Mouse (Mus musculus) spleen, postnatal 14 days (tissue): ENCODE measurements around the gene Cfap157.

Source experiments
- DNase-seq, 2 experiments: peaks; one replicate each; pipeline ENCODE4 v3.0.0; 2021 to 2022; ENCODE audit warnings: low spot score in 2 of 2

The Cfap157 gene

DNA sequence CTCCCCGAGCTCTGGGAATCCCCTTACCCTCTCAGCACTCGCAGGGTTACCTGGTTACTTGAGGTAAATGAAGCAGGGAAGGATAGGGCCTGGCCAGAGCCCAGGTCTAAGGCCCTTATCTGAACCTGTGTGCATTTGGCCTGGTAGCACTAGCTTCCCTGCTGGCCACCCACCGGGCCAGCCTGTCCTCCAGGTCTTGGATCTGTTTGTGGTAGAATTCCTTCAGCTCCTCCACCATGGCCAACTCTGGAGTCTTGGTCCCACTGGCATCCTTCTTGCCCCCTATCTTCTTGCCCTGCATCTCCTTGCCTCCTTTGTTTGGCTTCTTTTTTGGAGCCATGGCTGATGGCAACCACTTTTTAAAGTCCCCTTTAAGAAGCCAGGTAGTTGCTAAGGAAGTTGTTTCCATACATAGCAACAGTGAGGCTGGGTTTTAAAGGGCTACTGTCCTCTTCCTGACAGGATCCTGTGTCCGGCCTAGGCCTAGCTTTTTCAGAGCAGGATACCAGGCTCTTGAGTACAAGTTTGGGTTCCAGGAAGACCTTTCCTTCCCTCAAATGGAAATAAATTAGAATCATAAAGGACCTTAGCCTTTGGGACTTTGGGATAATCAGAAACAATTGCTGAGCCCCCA, at the start of gene Cfap157:
Cfap157 (minus strand) TSS at position 381 of the 634 bp plus-strand sequence.
- DNase-seq, result no peak

DNA sequence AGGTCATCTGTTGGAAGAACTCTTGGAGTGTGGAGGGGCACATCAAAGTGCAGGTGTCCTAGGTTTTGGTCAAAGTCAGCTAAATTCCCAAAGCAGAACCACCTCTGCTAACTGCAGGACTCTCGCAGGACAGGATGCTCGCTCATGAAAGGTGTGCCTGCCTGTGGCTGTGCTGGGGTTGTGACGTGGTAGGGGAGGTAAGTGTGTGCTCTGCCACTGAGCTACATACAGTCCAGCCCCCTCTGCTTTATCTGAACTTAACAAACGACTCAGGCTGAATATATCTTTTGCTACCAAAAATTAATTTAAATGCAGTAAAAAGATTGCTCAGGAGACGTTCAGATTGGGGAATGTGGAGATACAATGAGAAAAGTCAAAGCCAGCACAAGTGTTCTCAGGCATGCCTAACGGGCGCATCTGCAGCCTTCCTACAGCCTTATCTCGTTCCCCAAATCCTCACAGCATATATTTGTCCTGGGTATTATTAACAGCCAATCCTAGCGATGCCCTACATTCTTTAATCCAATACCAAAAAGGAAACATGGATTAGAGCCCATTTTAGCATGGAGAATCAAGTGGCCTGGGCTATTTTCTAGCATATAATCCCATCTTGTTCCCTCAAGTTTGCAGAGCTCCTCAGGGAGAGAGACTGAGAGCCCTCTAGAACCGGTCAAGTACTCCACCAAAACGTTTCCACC, 44.9 kb upstream of the Cfap157 start:
- no peak for DNase-seq

DNA sequence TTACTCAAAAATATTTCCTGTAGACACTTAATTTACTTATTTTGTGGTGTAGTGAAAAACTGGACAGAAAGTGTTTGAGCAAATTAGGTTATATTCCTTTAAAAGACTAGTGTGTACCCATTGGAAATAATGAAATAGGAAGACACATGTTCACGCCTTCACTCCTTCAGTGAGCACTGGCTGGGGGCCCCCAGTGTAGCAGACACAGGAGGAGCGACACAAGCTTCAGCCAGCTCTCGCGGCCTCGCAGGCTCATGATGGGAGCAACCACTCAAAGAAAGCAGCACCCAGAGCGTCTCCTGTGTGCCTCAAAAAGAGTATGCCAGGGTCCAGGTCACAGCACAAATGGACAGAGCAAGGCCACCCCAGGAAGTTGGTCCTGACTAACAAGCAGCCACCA, 41.6 kb upstream of the Cfap157 start:
- DNase-seq, result no peak

DNA sequence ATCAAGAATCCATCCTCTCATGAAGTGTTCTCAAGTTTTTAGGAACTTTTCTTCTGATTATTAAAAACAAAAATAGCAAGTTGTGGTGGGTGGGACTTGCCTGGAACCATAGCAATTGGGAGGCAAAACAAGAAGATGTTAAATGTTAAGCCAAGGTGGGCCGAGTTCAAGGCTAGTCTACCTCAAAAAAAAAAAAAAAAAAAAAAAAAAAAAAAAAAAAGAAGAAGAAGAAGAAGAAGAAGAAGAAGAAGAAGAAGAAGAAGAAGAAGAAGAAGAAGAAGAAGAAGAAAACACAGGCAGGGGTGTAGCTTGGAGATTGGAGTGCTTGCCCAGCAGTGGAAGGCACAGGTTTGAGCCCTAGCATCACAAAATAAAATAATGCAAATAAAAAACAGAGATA, 40.5 kb upstream of the Cfap157 start:
- DNase-seq, result no peak

DNA sequence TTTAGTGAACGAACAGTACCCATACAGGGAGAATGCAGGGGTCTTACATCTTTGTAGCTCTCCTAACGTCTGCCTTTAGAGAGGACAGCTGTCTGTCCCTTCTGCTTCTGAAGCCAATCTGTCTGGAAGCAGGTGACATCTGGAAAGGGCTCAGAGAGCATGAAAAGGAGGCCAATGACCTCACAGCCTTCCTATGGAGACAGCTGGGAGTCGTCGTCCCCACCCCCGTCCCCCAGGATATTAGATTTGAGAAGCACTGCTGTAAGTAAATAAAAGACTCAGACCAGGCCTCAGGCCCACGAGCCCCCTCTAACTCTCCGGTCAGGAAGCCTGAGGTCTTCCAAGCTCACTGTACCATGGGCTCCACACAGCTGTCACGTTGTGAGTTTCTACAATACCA, 40.0 kb upstream of the Cfap157 start:
- DNase-seq, result no peak

DNA sequence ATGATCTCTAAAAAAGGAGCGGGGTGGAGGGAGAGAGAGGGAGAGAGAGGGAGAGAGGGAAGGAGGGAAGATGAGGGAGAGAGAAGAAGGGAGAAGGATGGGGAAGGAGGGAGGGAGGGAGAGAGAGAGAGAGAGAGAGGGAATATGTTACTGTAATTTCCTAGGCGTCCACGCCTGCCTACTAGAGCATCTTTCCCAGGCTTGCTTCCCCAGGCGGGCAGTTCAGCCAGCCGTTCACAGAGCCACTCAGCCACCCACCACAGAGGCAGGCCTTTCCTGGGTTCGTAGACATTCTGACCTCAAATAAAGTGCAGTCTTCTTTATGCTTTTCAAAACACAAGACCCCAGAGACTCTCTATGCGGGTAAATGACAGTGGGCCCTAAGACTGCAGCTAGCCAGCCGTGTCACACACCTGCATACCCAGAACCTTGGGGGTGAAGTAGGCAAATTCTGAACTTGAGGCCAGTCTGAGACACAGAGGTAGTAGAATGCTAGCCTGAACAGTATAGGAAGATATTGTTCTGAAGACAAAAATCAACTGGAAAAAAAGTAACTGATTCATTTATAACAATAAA, 39.4 kb upstream of the Cfap157 start:
- peak in 1 of 2 experiments; percentile 13 for DNase-seq

DNA sequence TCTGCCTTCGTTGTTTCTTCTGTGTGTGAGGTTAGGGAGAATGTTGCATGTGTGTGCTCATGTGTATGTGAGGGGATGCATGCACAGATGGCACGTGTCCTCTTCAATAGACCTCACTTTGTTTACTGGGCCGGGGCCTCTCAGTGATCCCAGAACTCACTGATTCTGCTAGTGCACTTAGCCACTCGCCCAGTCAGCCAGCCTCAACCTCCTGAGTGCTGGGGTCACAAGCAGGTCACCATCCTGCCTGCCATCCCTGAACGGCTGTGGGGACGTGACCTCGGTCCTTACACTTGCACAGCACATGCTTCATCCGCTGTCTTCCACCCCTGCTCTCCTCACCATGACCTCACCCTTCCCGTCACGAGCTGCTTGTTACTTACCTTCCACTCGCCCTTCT, 38.9 kb upstream of the Cfap157 start:
- DNase-seq, result no peak

DNA sequence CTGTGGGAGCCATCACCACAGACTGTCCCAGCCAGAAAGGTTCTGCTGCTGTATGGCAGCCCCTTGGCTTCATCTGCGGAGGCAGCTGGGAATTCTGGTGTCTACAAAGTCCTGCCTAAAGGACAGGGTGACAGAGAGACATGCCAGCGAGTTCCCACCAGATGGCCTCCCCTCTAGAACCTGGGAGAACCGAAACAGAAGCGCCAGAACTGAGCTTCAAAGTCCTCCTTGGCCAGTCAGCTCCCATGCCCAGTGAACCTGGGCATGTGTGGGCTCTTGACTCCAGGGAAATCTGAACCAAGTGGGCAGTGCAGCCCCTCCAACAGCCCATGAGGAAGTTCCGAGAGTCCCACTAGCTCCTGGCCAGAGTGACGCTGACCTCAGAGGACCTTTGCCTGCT, 38.4 kb upstream of the Cfap157 start:
- no peak for DNase-seq

DNA sequence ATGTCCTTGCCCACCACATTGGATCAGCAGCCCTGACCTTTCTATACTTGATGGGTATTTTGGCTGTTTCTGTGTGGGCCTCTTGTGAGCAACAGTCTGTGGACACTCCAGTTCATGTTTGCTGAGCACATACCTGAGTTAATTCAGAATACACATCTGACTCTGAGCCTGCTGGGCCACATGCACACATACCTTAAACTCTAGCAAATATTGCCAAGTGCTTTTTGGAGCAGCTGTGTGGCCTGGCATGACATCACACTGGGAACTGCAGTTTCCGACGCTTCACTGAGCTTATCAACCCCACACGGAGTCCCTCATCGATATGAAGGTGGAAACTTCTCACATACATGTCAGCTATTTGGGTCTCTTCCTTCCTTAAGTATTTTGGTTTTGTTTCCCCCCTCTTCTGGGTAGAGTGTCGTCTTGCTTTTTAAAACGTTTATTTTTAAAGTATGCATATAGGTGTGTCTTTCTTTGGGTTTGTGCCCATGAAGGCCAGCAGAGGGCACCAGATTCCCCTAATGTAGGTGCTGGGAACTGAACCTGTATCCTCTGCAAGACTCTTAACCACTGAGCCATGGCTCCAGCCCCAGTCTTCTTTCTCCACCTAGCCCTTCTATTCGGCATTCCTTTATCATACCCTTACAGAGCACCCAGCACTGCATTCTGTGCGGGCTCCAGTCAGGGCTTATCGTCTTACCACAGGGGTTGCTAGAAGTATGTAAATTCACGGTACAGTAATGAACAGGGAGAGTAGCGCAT, 37.0 kb upstream of the Cfap157 start:
- DNase-seq, result peak in 1 of 2 experiments; percentile 48

DNA sequence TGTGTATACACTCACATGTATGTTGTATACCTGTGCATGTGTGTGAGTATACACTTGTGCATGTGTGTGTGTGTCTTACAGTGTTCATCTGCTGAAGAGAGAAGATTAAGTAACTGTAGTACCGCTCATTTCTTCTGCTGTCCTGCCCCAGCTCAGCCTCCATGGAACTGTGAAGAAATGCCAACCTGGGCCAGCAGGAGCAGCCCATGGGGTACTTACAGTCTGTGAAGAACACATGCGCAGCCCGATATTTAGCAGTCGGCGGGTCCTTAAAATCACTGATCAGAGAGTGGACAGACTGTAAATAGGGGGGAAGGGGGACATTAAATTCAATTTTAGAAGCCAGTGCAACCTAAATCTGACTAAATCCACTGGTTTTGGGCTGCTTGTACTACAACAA, 34.0 kb upstream of the Cfap157 start:
- no peak for DNase-seq

DNA sequence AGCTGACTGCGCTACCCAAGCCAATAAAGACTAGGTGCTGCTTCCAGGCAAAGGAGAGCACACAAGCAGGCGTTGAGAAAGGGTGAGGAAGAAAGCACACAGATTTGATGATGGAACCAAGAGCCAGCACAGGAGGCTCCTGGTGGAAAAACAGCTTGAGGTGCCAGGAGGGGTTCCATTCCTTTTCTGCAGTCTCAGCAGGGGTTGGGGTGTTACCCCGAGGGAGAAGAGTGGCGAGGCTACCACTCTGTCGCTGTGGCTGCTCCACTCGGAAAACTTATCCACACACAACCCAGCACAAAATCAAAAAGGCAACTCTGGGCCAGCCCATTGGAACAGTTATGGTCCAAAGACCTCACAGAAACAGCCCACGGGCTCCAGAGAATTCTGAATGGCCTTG, 33.4 kb upstream of the Cfap157 start:
- no peak for DNase-seq

DNA sequence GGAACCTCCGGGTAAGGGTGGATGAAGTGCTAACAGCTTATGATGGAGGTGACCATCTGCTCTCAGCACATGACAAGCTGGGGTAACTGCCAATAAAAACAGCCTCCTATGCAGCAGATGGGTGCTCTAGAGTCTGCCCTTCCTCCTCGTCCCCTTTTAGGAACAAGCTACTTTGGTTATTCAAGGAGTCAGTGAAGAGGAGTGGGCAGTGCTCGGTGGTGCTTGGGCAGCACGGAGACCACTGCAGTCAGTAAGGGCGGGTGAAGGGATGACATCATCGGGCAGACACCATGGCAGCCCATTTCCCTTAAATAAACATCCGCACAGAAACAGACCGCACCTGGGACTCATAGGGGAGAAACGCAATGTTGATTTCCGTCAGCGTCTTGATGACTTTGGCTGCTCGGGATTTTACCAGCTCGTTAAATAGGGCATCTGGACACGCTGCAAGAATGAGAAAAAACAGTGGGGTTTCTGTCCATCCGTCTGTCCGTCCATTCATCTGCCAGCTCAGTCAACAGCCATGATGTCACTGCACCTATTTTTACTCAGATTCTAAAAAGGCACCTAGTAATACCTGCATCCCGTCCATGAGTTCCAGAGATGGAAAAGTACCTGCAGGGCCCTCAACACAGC, 32.8 kb upstream of the Cfap157 start:
- DNase-seq, result no peak

DNA sequence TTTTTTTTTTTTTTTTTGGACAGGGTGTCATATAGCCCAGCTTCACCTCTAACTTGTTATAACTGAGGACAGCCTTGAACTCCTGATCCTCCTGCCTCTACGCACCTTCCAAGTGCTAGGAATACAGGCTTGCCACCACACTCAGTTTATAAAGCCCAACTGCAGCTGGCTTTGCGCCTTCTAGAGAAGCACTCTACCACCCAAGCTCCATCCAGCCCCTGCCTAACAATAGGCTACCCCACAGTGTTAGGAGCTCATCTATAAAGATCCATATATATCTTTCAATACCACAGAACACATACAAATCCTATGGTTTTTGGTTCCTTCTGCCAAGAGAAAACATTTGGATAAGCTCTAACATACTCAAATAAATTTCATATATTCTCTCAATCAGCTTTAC, 32.3 kb upstream of the Cfap157 start:
- DNase-seq, result no peak

DNA sequence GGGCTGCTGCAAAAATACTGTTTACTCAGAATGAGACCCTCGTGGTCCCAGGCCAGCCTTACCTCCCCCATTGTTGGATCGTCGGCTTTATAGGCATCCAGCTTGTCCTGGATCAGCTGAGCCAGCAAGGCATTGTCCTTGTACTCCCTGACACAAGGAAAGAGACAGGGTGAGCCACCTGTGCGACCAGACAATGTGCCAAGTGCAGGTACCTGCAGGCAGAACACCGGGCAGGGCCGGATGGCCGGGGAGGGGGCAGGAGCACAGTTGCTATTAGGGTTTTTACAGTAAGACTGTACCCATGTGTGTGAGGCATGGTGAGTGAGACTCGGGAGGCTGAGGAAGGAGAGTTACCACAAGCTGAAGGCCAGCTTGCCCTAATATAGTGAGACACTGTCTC, 27.7 kb upstream of the Cfap157 start:
- DNase-seq, result no peak

DNA sequence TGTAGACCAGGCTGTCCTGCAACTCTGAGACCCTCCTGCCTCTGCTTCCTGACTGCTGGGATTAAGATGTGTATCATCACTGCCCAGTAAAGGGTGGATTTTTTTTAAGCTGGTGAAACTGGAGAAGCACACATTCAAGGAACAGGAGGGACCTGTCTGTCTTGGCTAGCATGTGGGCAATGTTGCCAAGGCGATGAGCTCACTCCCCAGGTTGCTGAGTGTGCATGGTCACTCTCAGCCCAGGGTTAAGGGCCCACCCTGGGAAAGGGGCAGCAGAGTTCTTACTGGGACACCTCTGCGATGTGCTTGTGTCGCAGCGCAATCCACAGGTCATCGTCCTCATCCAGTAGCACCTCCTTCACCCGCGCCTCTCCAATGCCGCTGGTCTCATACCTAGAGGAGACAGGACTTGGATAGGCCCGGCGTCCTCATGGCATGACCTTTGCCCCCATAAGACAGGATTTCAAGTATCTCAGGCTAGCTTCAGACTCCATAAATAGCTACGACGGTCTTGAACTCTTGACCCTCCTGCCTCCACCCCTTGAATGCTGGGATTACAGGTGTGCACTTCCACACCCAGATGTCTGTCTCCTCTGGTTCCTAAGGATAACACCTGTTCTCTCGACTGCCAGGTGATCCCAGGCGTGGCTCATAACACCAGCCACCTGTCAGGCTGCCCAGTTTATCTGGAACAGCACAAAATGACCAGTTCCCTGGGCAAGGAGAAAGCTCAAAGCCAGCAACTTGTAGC, 24.8 kb upstream of the Cfap157 start:
- DNase-seq, result no peak

DNA sequence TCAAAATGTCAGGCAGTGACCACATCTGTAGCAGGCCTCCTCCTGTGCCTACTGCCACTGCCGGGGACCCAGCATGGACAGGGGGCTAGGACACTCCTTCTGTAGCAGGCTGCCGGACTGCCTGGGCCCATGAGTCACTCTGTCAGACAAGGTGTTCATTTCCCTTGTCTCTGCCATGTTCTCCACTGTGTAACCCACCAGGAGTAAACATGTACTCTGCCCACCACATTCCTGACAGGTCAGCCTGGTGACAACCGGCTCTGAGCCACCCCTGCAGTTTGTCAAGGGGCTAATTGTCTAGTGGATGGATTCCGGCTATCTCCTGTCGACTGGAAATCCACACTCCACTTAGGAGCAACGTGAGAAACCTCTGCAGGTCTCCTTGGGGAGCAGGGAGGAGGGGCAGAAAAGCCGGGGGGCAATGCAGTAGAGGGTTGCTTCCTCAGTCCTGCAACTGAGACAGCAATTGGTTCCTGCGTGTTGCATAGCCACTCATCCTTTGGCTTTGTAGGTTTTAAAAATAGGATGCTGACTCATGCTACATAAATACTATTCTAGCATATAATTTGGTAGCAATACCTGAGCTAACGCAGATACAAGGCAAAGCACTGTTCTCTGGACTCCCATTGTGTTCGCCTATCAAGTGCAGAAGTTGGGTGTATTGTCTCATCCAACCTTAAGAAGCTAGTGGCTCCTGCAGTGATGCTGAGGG, 14.2 kb upstream of the Cfap157 start:
- no peak for DNase-seq

DNA sequence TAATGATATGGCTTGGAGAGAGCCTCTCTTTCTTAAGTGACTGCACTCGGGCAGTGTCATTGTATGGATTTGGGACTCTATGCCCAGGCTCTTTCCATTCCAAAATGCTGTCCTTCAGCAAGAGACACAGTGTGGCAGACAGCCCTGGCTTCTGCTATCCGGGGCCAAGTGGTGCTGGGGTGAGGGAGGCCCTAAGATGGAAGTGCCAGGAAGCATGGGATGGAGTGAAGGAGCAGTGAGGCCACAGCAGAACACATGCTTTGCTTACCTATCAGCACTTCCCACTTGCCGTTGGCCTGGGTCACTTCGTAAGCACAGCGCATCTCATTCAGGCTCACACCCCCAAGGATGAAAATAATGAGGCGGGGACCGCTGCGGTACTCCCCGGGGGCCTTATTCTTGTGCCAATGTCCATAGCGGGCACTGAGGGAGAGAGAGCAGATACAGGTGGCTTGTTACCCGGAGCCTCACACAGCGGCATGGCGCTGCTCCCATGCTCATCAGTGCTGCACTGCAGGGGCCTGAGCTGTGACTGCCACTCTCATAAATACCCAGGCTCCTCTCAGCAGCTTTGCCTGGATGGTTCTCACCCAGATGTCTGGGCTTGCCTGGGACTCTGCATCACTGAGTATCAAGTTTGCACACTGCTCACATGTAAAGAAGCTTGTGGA, 11.7 kb upstream of the Cfap157 start:
- no peak for DNase-seq

DNA sequence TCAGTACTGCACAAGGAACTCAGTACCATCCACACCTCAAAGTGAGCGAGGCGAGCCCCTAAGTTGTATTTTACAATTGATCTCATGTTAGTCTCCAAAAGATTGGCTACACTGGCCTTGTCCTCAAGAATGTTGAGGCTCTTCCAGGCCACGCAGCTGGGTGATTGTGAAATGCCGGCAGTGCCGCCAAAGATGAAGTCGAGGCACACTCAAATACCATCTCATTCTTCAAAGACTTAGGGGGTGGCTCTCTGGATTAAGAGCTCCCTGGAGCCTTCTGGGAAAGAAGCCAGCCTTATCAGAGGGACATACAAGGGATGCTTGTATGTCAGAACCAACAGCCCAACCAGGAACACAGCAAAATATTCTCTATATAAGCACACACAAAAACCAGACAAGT, 7.1 kb upstream of the Cfap157 start:
- DNase-seq, result no peak

DNA sequence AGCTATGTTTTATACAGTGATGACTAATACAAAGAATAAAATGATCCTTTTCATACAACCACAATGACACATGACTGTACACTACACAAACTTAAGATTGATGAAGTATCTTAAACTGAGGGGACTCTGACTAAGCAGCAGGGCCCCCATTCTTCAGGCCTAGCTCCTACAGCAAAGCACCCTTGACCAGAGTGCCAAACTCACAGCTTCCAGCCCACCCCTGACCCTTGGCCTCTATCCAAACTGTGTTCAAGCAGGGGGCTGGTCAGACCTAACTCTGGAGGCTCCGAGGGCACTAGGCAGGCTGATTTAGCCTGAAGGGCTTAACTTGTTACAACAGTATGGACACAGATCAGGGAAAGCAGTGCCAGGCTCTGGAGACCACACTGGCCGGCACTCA, 4.4 kb upstream of the Cfap157 start:
- no peak for DNase-seq

DNA sequence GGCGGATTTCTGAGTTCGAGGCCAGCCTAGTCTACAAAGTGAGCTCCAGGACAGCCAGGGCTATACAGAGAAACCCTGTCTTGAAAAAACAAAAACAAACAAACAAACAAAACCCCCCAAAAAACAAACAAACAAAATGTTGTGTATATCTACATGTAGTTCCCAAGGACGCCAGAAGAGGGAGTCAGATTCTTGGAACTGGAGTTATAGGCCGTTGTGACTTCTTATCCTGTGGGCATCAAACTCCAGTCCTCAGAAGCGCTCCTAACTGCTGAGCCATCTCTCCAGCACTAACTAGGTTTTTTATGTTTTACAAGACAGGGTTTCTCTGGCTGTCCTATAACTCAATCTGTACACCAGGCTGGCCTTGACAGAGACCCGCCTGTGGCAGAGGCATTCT, 2.9 kb upstream of the Cfap157 start:
- no peak for DNase-seq
